Mouse (Mus musculus) embryo, embryonic 11.5 days (tissue): ENCODE results near the gene Rpl27.
"Not testable (repeated sequence)": the region's sequence is repeated elsewhere in the genome, so short reads cannot be mapped to it uniquely, and the experiment has no call there.

ENCODE experiments used
- DNase-seq: peaks from one replicate; pipeline ENCODE4 v3.0.0-alpha.2; 2012; ENCODE audit warnings: low read depth, low spot score

Rpl27 gene

DNA sequence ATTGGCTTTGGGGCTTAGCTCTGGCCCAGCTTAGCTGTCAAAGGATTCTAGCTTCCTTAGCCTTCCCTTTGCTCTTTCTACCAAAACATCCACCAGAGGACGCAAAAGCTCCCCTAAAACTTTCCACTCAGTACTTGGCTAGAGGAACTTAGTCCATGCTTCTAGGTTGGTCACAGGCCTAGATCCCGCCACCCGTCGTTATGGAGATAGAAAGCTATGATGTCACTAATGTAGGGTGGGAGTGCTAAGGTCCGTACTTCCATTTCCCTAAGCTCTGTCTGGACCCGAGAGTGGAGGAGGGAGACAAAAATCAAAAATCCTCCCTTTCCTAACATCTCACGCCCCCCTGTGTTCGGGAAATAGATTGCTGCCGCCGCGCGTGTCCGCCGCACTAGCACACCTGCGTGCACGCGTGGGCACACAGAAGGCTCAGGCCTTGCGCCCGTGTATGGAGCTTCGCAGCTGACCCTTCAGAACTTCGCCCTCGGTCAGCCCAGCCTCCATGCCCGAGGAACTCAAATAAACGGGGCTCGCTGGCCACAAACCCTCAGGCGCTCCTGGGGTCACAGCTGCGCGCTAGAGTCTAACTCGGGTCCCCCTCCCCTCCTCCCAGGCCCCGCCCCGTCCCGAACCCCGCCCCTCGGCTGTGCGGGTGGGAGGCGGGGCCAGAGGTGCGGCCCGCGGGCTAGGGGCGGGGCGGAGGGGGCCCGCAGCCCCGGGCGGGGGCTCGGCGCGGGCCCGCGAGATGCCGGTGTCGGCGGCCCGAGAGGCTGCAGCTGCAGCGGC, 25.6 kb downstream of the Rpl27 start:
- no peak for DNase-seq

DNA sequence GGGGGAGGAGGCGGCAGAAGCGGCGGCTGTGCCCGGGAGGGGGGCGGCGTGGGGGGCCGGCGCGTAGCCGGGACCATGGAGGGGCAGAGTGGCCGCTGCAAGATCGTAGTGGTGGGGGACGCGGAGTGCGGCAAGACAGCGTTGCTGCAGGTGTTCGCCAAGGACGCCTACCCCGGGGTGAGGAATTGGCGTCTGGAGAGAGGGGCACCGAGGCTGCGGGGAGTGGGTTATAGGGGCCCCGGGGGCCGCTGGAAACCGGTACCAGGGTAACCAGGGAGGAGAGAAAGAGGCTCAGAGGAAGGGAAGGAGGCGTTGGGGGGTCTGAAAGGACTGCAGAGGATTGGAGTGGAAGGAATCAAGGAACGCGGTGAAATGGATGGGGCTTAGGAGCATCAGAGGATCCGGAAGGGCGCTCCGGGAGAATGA, 26.2 kb downstream of the Rpl27 start:
- no peak for DNase-seq

DNA sequence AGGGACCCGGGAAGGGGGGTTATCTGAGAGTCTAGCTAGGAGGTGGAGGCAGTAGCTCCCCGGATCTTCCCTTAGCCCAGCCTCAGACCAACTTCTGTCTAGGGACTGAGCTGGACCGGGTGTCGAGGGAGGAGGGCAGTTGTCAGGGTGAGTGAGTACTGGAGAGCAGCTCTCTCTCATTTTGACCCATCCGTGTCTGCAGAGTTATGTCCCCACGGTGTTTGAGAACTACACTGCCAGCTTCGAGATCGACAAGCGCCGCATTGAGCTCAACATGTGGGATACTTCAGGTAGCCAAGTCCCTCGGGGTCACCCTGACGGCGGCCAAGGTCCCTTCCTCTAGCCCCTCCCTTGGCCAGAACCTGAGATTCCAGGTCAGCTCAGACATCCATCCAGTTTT, 26.6 kb downstream of the Rpl27 start:
- no peak for DNase-seq

DNA sequence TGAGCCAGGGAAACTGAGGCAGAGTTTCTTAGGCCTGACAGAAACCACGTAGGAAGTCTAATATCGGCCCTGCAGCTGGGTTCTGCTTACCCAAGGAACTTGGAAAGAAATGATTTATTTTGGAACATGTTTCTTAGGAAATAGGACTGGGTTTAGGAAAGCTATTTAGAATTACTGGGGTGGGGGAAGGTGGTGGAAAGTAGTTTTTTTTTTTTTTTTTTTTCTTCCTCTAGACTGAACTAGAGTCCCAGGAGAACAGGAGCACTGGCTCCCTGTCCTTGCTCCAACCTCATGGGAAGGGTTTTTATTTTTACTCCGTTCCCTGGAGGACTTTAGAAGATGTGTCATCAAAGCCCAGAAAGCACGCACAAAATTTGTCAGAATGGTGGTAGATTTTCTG, 27.1 kb downstream of the Rpl27 start:
- no peak for DNase-seq

DNA sequence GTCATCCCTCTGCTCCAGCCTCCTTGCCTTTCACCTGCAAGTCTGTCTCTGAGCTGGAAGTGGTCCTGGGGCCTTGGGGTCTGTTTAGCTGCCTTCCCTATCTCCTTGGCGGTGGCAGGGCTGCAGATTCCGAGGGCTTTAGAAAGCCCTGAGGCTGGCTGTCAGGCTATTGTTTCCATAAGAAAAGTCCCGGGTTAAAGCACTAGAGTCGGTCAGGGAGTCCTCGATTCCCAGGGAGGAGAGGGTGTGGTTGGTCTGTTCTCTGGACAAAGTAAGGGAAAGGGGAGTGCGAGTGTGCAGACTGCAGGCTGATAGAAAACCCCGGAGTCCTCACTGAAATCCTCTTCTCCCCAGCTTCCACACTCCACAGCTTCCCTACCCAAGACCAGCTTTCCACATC, 28.1 kb downstream of the Rpl27 start:
- no peak for DNase-seq

DNA sequence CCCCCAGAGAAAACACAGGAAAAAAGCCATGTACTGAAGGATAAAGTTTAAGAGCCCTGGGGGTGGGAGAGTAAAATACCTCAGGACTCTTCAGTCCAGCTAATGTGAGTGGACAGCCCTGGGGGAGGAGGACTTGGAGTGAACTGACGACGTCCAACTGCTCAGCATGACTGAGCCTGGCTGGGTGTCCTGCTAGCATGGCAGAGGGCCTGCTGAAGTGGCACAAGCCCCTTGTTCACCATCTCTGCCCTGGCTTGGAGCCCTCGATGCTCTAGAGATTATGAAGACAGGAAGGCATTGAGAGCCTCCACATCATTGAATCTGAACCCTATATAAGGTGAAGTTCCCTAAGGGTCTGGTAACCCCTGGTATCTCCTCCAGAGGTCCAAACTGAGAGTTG, 29.8 kb downstream of the Rpl27 start:
- DNase-seq: no peak

DNA sequence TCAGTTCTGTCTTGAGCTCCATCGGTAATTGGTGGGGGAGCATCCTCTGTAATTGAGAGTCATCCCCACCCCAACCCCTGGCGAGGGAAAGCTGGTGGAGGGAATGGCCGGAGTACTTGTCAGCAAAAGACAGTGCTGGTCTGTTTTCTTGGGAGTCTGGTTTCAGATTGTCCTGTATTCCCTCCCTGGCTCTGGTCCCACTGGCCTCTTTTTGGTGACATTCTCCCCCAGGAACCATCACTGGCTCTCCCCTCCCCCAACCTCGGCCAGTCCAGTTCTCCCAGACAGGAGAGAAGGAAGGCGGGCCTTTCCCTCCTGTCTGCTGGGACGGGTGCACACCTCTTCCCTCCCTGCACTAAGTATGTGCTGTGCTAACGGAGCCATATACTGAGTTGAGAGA, 30.2 kb downstream of the Rpl27 start:
- DNase-seq: no peak

DNA sequence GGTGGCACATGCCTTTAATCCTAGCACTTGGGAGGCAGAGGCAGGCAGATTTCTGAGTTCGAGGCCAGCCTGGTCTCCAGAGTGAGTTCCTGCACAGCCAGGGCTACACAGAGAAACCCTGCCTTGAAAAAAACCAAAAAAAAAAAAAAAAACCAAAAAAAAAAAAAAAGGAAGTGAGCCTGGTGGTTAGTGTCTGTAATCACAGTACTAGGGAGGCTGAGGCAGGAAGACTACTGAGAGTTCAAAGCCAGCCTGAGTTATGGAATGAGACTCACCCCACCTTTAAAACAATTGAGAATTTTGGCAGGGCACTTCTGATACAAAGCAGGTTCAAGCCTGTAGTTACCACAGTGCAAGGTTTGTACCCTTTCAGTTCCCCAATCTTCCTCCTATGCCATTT, 31.6 kb downstream of the Rpl27 start:
- DNase-seq: not testable (repeated sequence)

DNA sequence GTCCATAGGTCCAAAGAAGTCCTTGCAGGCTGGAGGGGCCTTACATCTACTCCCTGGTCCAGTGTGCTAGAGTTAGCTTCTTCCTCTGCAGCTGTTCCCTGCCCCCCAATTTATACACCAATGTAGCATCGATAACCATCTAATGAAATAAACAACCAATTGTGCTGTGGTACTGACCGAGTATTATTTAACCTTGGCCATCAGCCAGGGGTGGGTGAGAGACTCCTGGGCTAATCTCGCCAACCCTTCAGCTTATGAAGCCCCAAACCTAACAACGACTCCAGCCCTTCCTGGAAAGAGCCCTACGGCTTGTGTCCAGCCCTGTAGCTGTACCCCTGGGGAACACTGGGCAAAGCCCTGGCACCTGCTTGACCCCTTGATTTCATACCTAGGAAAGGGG, 32.2 kb downstream of the Rpl27 start:
- no peak for DNase-seq

DNA sequence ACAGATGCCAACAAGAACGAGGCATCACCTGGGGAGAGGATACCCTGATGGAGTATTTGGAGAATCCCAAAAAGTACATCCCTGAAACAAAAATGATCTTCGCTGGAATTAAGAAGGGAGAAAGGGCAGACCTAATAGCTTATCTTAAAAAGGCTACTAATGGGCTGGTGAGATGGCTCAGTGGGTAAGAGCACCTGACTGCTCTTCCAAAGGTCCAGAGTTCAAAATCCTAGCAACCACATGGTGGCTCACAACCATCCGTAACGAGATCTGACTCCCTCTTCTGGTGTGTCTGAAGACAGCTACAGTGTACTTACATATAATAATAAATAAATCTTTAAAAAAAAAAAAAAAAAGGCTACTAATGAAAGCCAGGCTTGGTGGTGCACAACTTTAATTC, 34.3 kb downstream of the Rpl27 start:
- DNase-seq: not testable (repeated sequence)

DNA sequence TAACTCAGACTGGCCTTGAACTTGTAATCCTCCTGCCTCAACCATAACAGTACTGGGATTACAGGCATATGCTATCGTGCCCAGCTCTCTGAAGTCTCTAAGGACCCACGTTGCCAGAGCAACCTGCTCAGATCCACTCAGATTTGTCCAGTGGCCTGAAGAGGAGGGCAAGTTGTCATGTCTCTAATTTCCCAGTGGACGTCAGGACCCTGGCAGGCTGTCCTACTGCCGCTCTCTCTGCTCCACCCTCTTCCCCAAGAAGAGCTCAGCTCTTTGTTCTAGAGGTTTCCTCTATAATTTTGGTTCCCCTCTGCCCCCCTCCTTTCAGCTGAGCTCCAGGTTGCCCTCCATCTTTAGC, 35.1 kb downstream of the Rpl27 start:
- DNase-seq: no peak

DNA sequence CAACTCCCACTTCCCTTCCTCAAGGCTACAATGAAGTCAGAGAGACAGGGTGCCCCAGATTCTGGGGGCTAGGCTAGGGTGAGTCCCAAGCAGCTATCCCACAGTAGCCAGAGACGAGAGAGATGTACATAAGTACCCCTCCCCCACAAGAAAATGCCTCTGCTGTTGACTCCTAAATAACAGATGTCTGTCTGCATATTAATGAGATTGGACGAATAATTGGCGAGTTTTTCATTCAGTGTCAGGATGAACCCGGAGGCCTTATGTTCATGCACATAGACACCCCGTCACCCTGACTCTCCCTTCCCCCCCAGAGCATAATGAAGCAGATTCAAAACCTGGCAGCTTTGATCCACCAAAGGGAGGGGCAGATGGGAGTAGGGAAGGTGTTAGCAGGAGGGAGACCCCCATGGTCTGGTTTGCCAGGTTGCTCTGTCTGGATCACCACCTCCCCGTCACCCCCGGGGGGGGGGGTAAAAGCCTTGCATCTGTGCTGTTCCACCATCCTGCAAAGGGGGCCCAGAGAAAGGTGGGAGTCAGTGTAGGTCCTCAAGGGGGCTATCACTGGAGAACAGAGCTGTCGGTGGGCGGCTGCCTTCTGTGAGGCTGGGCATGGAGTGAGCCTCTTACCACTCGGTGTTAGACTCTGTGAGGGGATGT, 35.6 kb downstream of the Rpl27 start:
- no peak for DNase-seq

DNA sequence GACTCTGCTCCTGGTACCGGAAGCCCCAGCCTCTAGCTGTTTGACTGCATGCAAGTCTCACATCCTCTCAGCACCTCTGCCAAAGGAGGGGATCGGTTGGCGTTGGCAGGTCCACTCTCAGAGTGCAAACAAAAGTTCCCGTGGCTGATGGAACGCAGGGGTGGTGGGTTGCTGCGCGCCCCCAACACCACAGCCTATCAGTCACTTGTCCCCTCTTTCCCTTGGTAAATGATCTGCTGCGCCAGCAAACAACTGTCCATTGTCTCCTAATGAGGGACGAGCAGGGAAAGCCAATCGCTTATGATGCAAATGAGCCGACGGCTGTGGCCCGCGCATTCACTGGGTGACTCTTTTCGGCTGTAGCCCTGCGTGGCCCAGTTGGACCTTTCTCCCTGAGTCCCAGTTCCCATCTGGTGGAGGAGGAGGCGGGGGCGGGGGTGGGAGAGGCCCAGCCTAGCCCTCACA, 37.1 kb downstream of the Rpl27 start:
- peak; percentile 34 for DNase-seq

DNA sequence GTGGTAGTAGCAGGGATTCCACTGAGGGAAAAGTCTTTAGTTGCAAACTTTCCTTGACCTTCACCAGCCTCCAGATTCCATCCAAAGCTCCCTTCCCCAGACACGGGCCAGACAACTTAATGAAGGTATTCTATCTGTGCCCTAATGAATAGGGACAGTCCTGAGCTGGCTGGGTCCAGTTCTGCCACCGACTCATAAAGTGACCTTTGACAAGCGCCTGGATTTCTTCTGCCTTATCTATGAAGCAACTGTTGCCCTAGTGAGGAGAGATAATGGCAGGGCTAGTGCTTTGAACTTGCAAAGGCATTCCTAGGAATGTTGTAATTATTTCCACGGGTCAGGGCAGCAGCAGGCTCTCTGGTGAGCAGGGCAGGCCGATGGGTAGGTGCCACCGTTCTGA, 38.8 kb downstream of the Rpl27 start:
- DNase-seq: no peak

DNA sequence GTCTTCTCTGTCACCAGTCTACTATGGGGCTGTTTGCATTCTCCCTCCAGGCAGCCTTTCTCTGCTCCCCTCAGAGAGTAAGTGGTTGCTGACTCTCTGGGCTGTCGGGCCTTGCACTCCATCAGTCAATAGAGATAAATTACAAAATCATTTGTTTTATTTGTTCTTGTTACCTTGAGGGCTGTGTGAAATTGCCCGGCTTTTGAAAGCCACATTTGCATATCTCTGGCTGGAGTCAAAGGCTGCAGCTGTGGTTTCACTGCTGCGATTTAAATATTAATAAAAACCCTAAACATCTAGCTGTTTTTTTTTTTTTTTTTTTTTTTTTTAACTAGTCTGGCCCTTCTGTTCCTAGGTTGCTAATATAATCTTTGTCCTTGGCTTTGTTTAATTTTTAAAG, 41.7 kb downstream of the Rpl27 start:
- DNase-seq: no peak

DNA sequence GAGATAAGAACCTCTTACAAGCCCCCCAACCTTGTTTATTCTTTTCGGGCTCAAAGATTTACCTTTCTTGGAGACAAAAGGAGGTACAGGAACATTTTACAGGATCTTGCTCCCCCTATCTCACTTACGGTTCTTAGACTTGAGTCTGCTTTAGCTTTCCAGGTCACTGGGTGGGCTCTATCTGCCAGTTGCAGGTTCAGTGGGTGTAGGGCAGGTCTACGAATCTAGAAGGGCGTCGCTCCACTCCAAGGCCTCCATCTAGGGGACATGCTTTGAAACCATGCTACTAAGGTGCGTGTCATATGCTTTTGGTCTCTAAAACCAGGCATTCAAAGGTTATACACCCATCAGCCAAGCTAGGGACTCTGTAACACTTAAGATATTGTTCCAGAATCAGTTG, 42.1 kb downstream of the Rpl27 start:
- no peak for DNase-seq

DNA sequence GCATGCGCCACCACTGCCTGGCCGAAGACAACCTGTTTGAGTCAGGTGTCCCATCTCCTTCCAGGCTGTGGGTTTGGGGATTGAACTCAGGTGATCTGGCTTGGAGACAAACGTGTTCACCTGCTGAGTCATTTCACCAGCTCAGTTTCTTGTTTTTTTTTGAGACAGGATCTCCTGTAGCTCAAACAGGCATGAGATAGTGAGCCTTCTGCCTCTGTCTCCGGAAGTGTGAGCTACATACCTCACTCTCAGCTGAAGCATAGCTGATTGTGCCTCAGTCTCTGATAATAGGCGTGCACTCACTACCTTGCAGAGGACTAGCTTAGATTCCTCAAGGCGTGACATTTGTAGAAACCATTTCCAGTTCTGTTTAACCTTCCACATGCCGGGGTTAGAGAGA, 42.7 kb downstream of the Rpl27 start:
- DNase-seq: no peak

DNA sequence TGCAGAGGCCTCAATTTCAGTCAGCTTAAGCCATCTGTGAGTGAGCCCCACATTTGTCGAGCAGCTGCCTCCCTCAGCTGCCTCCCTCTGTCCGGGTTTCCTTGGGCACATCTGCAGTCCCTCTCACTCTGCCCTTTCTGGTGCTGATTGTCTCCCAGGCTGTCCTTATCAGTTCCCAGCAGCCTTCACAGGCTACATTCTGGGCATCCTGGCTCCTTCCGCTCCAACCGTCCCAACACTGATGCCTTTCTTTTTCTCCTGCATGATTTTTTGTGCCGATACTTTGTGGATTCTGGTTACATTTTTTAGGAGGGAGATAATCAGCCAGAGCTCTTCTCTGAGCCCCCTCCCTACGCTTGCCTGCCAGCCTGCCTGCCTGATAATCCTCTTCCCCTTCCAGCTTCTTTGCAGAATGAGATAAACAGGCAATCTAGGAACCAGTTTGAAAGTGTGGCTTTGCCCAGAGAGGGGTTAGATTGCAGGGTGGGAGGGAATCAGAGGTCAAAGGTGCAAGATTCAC, 43.5 kb downstream of the Rpl27 start:
- no peak for DNase-seq

DNA sequence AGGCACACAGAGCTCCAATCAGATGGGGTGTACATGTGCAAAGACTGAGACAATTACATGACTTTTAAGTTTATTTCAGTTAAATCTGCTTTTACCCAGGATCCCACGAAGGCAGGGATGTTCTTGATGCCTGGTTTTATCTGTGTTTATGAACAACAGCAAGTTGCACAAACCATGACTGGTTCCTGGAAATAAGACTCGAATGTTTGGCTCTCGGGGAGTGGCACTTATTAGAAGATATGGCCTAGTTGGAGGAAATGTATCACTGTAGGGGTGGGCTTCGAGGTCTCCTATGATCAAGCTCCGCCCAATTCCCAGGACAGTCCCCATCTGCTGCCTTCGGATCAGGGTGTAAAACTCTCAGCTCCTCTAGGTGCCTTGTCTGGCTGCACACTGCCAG, 44.0 kb downstream of the Rpl27 start:
- no peak for DNase-seq
